Mouse (Mus musculus) limb, embryonic 10.5 days (tissue): ENCODE results near the gene Rere. TPM values are rescaled to one million over a fixed set of nuclear protein-coding genes. Genes with fewer than 3 reads are reported as not detected.
A peak's percentile ranks its signal among the peaks of the same experiment; 100 is the strongest.
"Not testable (repeated sequence)": the region's sequence is repeated elsewhere in the genome, so short reads cannot be mapped to it uniquely, and the experiment has no call there.

Experiments
- DNase-seq: peaks from one replicate; pipeline ENCODE4 v3.0.0-alpha.2; 2017; ENCODE audit warnings: low spot score
- H3K27ac ChIP-seq: fragments of 300-500 bp; sonication (generic); 2 replicates; pipeline ENCODE4 v1.5.1; 2016; ENCODE audit warnings: mild to moderate bottlenecking
- H3K27me3 ChIP-seq: fragments of 300-500 bp; sonication (generic); 2 replicates; pipeline ENCODE4 v1.6.1; 2016; ENCODE audit warnings: low read depth, mild to moderate bottlenecking; ENCODE audit not compliant: poor library complexity, severe bottlenecking
- H3K36me3 ChIP-seq: fragments of 300-500 bp; sonication (generic); 2 replicates; pipeline ENCODE4 v1.6.1; 2016; ENCODE audit warnings: mild to moderate bottlenecking, moderate library complexity
- H3K4me1 ChIP-seq: fragments of 300-500 bp; sonication (generic); 2 replicates; pipeline ENCODE4 v1.6.1; 2016
- H3K4me3 ChIP-seq: fragments of 300-500 bp; sonication (generic); 2 replicates; pipeline ENCODE4 v1.5.1; 2016; ENCODE audit warnings: mild to moderate bottlenecking, moderate library complexity
- H3K9me3 ChIP-seq: fragments of 300-500 bp; sonication (generic); replicated peaks from 2 replicates; pipeline ENCODE4 v1.6.1; 2016; ENCODE audit warnings: mild to moderate bottlenecking
- WGBS: fragments of 180-500 bp; shearing (Covaris S2); methylation state at CpG from one replicate; pipeline ENCODE4 v1.1.7; 2016; 5-methylcytosine and 5-hydroxymethylcytosine counted together
- polyA plus RNA-seq: library from polyadenylated mRNA; unstranded; fragments of >200 nt; fragmentation: Nextera tagmentation; extraction: Ambion mirVana; gene quantifications from 2 replicates; pipeline ENCODE4 v1.2.1, GENCODE M21; 2016

Gene Rere
- polyA plus RNA-seq, 1 experiment from 2014 or later, result 40.3 TPM

DNA sequence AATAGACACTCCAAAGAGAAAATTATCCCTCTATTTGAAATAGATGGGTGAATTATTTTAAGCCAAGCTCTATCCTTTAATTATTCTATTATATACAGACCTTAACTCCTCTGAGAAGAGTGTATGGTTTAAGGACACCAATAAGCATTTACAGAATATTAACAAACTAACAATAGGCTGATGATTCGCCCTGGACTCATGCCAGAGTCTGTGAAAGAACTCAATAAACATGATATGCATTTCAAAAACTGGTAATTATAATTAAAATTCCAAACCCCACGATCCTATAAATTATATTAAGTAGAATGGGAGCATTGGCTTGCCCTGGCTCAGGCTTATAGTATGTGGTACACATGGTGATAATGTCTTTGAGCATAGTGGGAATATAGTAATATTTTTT lies 1.4 kb upstream of the Rere start:
- Histone ChIP-seq H3K27me3 (no peaks in the 10 kb centered on the region), H3K9me3 (no peaks in the 10 kb centered on the region), H3K4me3 (no peak overlapping the region), H3K27ac (peak overlapping the region; percentile 98), H3K4me1 (peaks cover 26% of the 10 kb centered on the region), H3K36me3 (no peaks in the 10 kb centered on the region)
- DNase-seq, result no peak
- 84% methylated on average over 2 of the region's 2 CpGs for WGBS

- DNase-seq, result no peak
- H3K4me1 ChIP-seq, result peaks cover 26% of the 10 kb centered on the region
- no peaks in the 10 kb centered on the region for H3K9me3 ChIP-seq
- H3K4me3 ChIP-seq, result peak overlapping the region; percentile 100
- no peaks in the 10 kb centered on the region for H3K27me3 ChIP-seq
- H3K36me3 ChIP-seq, result no peaks in the 10 kb centered on the region
- 45% methylated on average over 4 of the region's 4 CpGs for WGBS
- H3K27ac ChIP-seq, result peak overlapping the region; percentile 98
These were observed 987 bp upstream of the Rere start for GRCm38 (mm10) chr4:150280459-150280858.

- Histone ChIP-seq H3K27ac (peak overlapping the region; percentile 98), H3K9me3 (no peaks in the 10 kb centered on the region), H3K4me3 (peak overlapping the region; percentile 100), H3K27me3 (no peaks in the 10 kb centered on the region), H3K36me3 (no peaks in the 10 kb centered on the region), H3K4me1 (peaks cover 36% of the 10 kb centered on the region)
- 1% methylated on average over 49 of the region's 50 CpGs for WGBS
- DNase-seq, result peak; percentile 77
These were observed 615 bp downstream of the Rere start for GRCm38 (mm10) chr4:150281891-150282630.

GRCm38 (mm10) chr4:150282631-150283334 lies 1.3 kb downstream of the Rere start:
- Histone ChIP-seq H3K27me3 (no peaks in the 10 kb centered on the region), H3K27ac (peak overlapping the region; percentile 98), H3K4me3 (peak overlapping the region; percentile 100), H3K9me3 (no peaks in the 10 kb centered on the region), H3K4me1 (peaks cover 36% of the 10 kb centered on the region), H3K36me3 (no peaks in the 10 kb centered on the region)
- no peak for DNase-seq
- WGBS, result 20% methylated on average over 5 of the region's 5 CpGs

DNA sequence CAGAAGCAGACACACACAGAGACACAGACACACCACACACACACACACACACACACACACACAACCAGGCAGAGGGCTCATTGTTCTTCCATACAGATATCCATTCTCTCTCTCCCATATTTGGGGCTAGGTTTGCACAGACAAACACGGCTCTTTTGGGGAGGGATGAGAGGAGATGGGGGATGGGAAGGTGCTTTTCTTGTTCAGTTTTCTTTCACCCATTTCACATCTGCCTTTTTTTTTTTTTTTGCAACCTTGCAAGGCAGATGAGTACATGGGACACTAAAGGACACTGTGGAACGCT lies 1.8 kb downstream of the Rere start:
- Histone ChIP-seq H3K27ac (peak overlapping the region; percentile 59), H3K9me3 (no peaks in the 10 kb centered on the region), H3K4me1 (peaks cover 36% of the 10 kb centered on the region), H3K36me3 (no peaks in the 10 kb centered on the region), H3K4me3 (peak overlapping the region; percentile 100), H3K27me3 (no peaks in the 10 kb centered on the region)
- WGBS, result 11% methylated on average over 2 of the region's 2 CpGs
- no peak for DNase-seq

GRCm38 (mm10) chr4:150283993-150284392 lies 2.5 kb downstream of the Rere start:
- WGBS, result 6% methylated on average over 6 of the region's 6 CpGs
- H3K36me3 ChIP-seq, result no peaks in the 10 kb centered on the region
- peaks cover 36% of the 10 kb centered on the region for H3K4me1 ChIP-seq
- DNase-seq, result no peak
- H3K9me3 ChIP-seq, result no peaks in the 10 kb centered on the region
- peak overlapping the region; percentile 59; the same call in 1 of the 2 replicates for H3K27ac ChIP-seq
- peak overlapping the region; percentile 100 for H3K4me3 ChIP-seq
- H3K27me3 ChIP-seq, result no peaks in the 10 kb centered on the region

GRCm38 (mm10) chr4:150286980-150287379 lies 5.5 kb downstream of the Rere start:
- Histone ChIP-seq H3K9me3 (no peaks in the 10 kb centered on the region), H3K36me3 (peaks cover 17% of the 10 kb centered on the region), H3K4me1 (peaks cover 28% of the 10 kb centered on the region), H3K27me3 (no peaks in the 10 kb centered on the region), H3K27ac (no peak overlapping the region), H3K4me3 (no peak overlapping the region)
- no peak for DNase-seq
- WGBS, result 89% methylated on average over 8 of the region's 8 CpGs

DNA sequence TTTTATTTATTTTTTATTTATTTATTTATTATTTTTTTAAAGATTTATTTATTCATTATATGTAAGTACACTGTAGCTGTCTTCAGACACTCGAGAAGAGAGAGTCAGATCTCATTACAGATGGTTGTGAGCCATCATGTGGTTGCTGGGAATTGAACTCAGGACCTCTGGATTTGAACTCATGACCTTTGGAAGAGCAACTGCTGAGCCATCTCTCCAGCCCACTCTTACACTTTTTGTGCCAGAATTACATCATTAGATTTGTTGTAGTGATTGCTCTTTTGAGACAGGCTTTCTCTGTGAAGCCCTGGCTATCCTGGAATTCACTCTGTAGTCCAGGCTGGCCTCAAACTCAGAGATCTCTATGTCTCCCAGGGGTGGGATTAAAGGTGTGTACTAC lies 6.0 kb downstream of the Rere start:
- WGBS, result 82% methylated on average over 1 of the region's 1 CpGs
- Histone ChIP-seq H3K4me1 (peaks cover 28% of the 10 kb centered on the region), H3K36me3 (peaks cover 20% of the 10 kb centered on the region)
- DNase-seq, H3K27ac ChIP-seq, H3K27me3 ChIP-seq, H3K4me3 ChIP-seq, H3K9me3 ChIP-seq: not testable (repeated sequence)

- no peak overlapping the region for H3K27ac ChIP-seq
- no peak overlapping the region for H3K4me3 ChIP-seq
- H3K27me3 ChIP-seq, result no peaks in the 10 kb centered on the region
- H3K4me1 ChIP-seq, result no peaks in the 10 kb centered on the region; the same call in none of the 2 replicates
- H3K36me3 ChIP-seq, result peaks cover 37% of the 10 kb centered on the region
- no peaks in the 10 kb centered on the region for H3K9me3 ChIP-seq
- no peak for DNase-seq
- 96% methylated on average over 3 of the region's 3 CpGs for WGBS
These were observed 10.5 kb downstream of the Rere start for GRCm38 (mm10) chr4:150291900-150292299.

GRCm38 (mm10) chr4:150294870-150295269 lies 13.4 kb downstream of the Rere start:
- DNase-seq, result no peak
- 96% methylated on average over 7 of the region's 7 CpGs for WGBS
- H3K4me3 ChIP-seq, result no peak overlapping the region
- H3K36me3 ChIP-seq, result peaks cover 37% of the 10 kb centered on the region
- no peaks in the 10 kb centered on the region for H3K27me3 ChIP-seq
- no peak overlapping the region for H3K27ac ChIP-seq
- H3K9me3 ChIP-seq, result no peaks in the 10 kb centered on the region
- no peaks in the 10 kb centered on the region for H3K4me1 ChIP-seq

GRCm38 (mm10) chr4:150295966-150296365 lies 14.5 kb downstream of the Rere start:
- DNase-seq, result no peak
- WGBS, result 96% methylated on average over 7 of the region's 7 CpGs
- Histone ChIP-seq H3K4me3 (no peak overlapping the region), H3K27me3 (no peaks in the 10 kb centered on the region), H3K9me3 (no peaks in the 10 kb centered on the region), H3K4me1 (no peaks in the 10 kb centered on the region), H3K36me3 (peaks cover 35% of the 10 kb centered on the region), H3K27ac (no peak overlapping the region)

DNA sequence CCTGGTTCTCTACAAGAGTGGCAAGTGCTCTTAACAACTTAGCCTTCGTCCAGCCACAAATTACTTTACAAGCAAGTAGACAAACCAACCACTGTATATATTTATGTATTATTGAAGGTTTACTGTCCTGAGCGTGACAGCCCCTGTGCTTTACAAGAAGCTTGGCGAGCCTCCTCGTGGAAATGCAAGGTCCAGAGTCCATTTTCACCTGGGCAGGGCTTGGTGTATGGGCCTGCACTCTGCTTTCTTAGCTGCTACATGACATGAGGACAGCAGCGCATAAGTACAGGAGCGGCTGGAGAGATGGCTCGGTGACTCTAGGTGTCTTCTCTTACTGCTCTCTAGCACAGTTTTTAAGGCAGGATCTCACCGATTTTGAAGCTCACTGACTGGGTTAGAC lies 21.3 kb downstream of the Rere start:
- DNase-seq, result no peak
- H3K4me3 ChIP-seq, result no peak overlapping the region
- 94% methylated on average over 8 of the region's 8 CpGs for WGBS
- no peak overlapping the region for H3K27ac ChIP-seq
- H3K4me1 ChIP-seq, result 0 out of 2 replicates have a peak, but pooled peaks cover 3% of the 10 kb centered on the region
- H3K36me3 ChIP-seq, result peaks cover 7% of the 10 kb centered on the region; the same call in 1 of the 2 replicates
- no peaks in the 10 kb centered on the region for H3K9me3 ChIP-seq
- no peaks in the 10 kb centered on the region for H3K27me3 ChIP-seq

GRCm38 (mm10) chr4:150306701-150307100 lies 25.3 kb downstream of the Rere start:
- Histone ChIP-seq H3K27ac (no peak overlapping the region), H3K36me3 (peaks cover 5% of the 10 kb centered on the region; the same call in 1 of the 2 replicates), H3K4me1 (0 out of 2 replicates have a peak, but pooled peaks cover 3% of the 10 kb centered on the region), H3K4me3 (no peak overlapping the region), H3K9me3 (no peaks in the 10 kb centered on the region), H3K27me3 (no peaks in the 10 kb centered on the region)
- WGBS, result 72% methylated on average over 2 of the region's 2 CpGs
- no peak for DNase-seq
